Comparison of ENCODE assay signal across 20 mouse cellular contexts in the genomic region with DNA sequence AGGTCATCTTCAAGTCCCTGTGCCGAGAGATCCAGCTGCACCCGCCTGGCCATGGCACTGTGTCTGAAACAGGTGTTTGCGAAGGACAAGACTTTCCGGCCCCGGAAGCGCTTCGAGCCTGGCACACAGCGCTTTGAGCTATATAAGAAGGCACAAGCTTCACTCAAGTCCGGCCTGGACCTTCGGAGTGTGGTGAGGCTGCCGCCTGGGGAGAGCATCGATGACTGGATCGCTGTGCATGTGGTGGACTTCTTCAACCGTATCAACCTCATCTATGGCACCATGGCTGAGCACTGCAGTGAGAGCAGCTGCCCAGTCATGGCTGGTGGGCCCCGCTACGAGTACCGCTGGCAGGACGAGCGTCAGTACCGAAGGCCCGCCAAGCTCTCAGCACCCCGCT. TPM values are rescaled to one million over a fixed set of nuclear protein-coding genes. Genes with fewer than 3 reads are reported as not detected.
"Had no signal": no experiment of that assay in that cellular context is flagged by ENCODE, and none has a peak within 500 bp of the region (broad histone marks: within the 10 kb centered on the region; RNA-seq: fewer than 3 reads in every experiment).

No protein-coding gene starts in this region.

- H3K4me3 ChIP-seq: kidney, embryonic 15.5 days; left cerebral cortex, adult 2 months; lung, embryonic 15.5 days; midbrain, embryonic 12.5 days; midbrain, embryonic 15.5 days; neural tube, embryonic 13.5 days; stomach, embryonic 15.5 days had no signal

- H3K9me3 ChIP-seq: kidney, embryonic 15.5 days; lung, embryonic 15.5 days; midbrain, embryonic 12.5 days; midbrain, embryonic 15.5 days; neural tube, embryonic 13.5 days; stomach, embryonic 15.5 days had no signal

- H3K27ac ChIP-seq: kidney, embryonic 15.5 days; left cerebral cortex, adult 2 months; midbrain, embryonic 12.5 days; midbrain, embryonic 15.5 days; neural tube, embryonic 13.5 days; stomach, embryonic 15.5 days had no signal

- H3K27me3 ChIP-seq: kidney, embryonic 15.5 days; lung, embryonic 15.5 days; midbrain, embryonic 15.5 days; stomach, embryonic 15.5 days had no signal

- DNase-seq: kidney, adult 11 months; layer of hippocampus, postnatal 36 days; lung, postnatal 36 days; retina, postnatal 1 day; right cerebral cortex, postnatal 25 days; spleen, adult 18-20 months; thymus, postnatal 25 days had no signal

- ATAC-seq: midbrain, embryonic 15.5 days had no signal

- H3K36me3 ChIP-seq: midbrain, embryonic 12.5 days; neural tube, embryonic 13.5 days had no signal

- H3K9ac ChIP-seq: kidney, embryonic 15.5 days; lung, embryonic 15.5 days; midbrain, embryonic 12.5 days; midbrain, embryonic 15.5 days; neural tube, embryonic 13.5 days; stomach, embryonic 15.5 days had no signal

- H3K4me2 ChIP-seq: kidney, embryonic 15.5 days; lung, embryonic 15.5 days; midbrain, embryonic 12.5 days; midbrain, embryonic 15.5 days; neural tube, embryonic 13.5 days; stomach, embryonic 15.5 days had no signal

RNA-seq across cellular contexts. Expression of a gene that starts 50.4 kb away (rescaled TPM):
- polyA plus RNA-seq: liver, embryonic 16.5 days; midbrain, embryonic 12.5 days; neural tube, embryonic 13.5 days had no signal

RNA-seq across cellular contexts. Expression of a gene that starts 53.0 kb away (rescaled TPM):
- polyA plus RNA-seq: limb, embryonic 11.5 days; limb, embryonic 14.5 days; liver, embryonic 11.5 days; liver, embryonic 16.5 days; lung, embryonic 15.5 days; midbrain, embryonic 12.5 days; midbrain, embryonic 15.5 days; stomach, embryonic 15.5 days; thymus, postnatal 0 days; urinary bladder, adult 2 months had no signal
